Mouse (Mus musculus) regulatory T cell (primary cell): Measurements from ENCODE around the gene Lonrf2.

Source experiments
- in situ Hi-C: fragments of 300-600 bp; cut with MboI, MseI; formaldehyde crosslinking; loops from one replicate; pipeline ENCODE4 v1.15.1; 2025; ENCODE audit warnings: high pct_unique_total_duplicates

The Lonrf2 gene

DNA sequence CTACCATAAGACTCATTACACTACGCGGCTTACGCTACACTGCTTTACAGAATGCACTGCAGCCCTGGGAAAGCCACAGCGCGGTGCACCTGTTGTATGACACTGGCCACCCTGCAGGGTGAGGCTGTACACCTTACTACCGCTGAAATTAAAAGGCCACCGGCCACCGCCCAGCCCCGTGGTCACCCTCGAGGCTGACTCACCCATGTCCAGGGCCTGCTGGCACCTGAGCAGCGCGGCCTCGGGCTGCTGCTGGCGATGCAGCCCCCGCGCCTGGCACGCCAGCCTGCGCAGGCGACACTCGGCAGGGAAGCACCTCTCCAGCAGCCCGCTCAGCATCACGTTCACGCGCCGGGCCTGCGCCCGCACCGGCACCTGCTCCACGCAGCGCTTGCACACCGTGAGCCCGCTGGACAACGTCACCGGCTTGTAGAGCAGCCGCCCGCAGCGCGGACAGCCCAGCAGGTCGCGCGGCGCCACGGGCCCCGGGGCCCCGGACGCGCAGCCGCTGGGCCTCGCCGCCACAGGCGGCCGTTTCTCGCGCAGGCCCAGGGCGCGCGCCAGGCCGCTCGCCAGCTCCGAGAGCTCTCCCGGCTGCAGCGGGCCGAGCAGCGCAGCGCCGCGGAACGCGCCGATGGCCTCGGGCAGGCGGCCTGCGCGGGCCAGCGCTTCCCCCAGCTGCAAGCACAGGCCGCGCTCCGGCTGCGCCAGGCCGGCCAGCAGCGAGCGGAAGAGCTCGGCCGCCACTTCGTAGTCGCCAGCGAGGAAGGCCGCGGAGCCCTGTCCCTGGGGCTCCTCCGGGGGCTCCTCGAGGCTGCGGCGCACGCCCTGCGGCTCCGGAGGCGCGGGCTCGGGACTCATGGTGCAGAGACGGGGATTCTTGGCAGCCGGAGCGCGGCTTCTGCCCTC is 689 bp downstream of the Lonrf2 start:
- in situ Hi-C loops = no loop called here

DNA sequence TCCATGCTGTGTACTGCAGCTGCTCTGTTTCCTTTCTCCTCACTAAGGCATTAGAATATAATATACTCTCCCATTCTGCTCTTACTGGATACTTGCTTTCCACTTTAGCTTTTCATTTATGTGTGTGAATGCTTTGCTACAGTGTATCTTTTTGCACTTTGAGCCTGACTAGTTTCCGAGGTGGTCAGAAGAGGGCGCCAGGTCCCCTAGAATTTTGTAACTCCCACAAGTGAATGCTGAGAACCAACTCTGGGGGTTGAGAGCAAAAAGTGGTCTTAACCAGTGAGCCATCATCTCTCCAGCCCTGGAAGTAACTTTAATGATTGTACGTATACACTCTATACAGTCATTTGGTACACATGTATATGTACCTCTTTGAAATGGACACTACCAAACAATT is 1.6 kb downstream of the Lonrf2 start:
- in situ Hi-C loops = no loop called here

DNA sequence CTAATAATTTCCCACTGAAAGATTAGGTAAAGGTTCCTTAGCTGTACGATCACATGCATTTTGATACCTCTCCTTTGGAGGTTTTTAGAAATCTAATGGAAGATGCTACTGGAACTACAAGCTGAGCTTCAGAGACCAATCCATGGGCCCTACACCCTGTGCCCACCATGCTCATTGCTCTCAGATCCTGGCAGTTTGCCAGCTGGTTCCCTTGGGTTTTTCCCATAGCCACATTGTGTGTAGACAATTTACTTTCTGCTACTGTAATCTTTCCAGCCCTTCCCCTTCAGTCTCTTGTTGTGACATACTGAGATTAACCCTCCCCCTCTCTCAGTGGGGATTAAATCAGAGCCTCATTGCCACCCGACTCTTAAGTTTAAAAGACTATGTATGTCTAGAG is 11.6 kb downstream of the Lonrf2 start:
- in situ Hi-C loops = no loop called here

DNA sequence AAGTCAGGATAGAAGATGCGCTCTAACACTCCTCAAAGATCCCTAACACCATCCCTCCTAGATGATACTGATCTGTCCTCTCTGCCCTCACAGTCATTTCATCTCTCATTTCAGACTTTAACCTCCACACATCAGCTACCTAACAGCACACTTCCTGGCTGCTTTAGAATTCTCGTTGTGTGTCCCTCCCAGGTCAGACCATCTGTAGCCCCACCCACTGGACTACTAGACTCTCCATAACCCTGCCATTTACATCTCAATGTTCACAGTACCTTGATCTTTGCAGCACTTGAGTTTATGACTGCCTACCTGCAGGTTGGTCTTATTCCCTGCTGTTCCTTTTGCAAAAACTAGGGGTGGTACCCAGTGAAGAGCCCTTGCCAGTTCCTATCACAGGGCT is 12.7 kb downstream of the Lonrf2 start:
- in situ Hi-C loops = no loop called here

DNA sequence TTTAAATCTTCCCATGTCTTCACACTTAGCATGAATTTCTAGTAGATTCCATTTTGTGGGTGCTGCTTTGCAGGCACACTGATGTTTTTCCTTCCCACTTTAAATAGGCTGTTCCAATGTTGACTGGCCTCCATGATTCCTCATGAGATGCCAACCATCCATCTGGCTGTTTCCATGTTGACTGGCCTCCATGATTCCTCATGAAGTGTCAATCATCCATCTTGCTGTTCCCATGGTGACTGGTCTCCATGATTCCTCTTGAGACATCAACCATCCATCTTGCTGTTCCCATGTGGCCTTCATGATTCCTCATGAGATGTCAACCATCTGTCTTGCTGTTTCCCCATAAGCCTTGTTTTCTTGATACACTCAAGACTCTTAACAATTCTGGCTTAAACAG is 16.8 kb downstream of the Lonrf2 start:
- in situ Hi-C loops = no loop called here

DNA sequence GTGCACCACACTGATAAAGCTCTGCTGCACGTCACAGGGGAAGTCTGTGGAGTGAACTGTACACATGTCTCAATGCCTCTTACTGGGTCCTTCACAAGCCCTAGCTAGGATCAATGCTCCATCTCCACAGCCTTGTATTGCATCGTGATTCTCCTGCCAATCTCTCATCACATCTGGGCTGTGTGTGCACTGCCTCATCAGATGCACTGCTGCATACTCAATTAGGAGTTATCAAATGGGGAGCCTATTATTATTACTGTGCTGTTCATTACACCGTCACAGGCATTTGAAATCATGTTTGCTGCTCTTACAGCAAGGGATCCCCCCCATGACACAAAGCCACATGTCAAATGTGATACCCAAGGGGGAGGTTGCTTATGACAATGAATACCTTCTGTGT is 18.8 kb downstream of the Lonrf2 start:
- in situ Hi-C loops = no loop called here

DNA sequence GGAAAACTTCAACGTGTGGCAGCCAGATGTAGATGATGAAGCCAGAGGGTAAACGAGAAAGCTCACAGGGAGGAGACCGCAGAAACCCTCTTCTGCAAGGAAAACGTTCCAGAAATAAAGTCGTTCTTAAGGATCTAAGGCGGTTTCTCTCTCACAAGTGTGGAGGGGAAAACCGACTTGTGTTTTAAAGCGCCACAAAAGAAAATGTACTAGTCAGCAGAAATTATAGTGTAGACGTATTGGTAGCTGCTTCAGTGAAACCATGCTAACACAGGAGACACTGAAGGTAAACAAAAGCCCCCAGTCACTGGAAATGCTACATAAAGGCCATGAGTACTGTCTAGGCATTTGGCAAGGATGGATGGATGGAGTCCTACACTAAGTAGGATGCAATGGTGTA is 19.2 kb downstream of the Lonrf2 start:
- in situ Hi-C loops = no loop called here

DNA sequence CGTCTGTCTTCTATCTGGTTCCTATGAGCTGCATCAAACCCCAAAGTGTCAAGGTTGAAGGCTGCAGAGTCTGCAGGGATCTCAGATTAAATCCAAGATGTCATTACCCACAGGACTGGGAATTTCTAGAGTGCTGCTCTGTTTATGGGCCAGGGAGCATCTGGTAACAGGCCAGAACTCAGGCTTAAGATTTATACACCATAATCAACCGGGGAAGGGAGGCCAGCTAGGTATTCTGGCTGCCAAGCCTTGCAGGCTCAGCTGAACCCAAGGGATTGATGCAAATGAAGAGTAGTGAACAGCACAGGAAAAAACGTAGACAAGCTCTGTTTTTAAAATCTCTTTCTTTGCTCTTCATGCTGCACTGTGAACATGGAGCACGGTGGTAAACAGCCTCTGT is 20.2 kb downstream of the Lonrf2 start:
- in situ Hi-C loops = no loop called here

DNA sequence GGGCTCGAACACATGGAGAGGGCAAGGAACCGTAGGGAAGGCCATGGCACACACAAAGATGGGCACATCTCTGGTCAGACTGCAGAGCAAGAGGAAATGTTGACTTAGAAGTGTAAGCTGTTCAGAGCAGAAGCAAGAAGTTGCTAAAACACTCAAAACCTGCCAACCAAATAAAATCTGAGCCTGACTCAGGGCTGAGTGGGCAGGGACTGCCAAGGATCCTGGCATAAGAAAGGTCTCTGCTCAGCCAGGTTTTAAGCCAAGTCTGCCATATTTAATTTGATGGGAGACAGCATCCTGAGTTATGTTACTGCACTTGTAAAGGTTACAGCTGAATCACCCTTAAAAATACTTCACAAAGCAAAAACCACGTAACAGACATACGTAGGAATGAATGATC is 29.4 kb downstream of the Lonrf2 start:
- in situ Hi-C loops = no loop called here

DNA sequence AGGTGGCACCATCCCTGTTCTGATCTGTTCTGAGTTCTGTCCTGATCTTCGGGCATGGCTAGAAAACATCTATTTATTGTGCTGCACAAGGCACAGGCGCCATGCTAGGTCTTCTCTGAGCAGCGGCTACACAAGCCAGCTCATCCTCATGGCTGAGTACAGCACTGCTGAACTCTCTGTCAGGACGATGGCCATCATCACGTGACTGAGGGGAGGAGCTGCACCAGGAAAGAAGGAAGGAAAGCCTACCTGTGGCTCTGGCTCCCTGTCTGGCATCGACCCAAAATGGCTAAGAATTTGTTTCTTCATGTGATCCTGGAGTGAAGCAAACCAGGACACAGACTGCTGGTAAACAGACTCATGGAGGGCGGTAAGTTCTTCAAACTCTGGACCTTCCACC is 36.1 kb downstream of the Lonrf2 start:
- in situ Hi-C loops = no loop called here

DNA sequence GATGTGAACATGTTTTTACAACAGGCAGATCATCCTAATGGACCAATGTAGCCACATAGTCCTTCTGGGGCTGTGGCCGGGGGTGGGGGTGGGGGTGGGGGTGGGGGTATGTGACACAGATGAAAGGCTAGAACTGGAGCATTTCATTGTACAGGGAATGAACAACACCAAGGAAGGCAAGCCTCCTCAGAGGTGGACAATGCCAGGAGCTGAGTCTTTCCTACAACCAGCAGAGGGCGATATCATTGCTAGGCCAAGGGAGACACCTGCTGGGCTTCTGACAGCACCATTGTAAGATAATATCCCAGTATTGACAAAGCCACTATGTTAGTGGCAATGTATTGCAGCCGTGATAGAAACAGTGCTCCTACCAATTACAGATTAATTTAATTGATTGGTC is 37.2 kb downstream of the Lonrf2 start:
- in situ Hi-C loops = no loop called here

DNA sequence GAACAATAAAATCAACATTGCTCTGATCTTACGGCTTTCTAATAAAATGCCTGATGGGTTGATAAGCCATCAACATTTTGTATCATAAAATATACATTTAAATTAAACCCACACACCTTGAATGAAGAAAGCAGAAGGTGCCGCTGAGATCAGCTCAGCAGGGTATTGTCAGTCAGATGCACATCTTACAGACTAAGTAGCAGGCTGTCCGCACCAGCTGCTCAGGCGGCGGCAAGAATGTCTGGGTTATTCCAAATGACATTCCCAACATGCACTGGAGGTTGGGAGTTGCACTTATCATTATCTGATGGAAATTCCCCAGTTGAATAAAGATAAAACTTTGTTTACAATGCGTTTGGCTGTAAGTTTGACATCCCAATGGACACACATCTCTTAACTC is 39.6 kb downstream of the Lonrf2 start:
- in situ Hi-C loops = no loop called here

DNA sequence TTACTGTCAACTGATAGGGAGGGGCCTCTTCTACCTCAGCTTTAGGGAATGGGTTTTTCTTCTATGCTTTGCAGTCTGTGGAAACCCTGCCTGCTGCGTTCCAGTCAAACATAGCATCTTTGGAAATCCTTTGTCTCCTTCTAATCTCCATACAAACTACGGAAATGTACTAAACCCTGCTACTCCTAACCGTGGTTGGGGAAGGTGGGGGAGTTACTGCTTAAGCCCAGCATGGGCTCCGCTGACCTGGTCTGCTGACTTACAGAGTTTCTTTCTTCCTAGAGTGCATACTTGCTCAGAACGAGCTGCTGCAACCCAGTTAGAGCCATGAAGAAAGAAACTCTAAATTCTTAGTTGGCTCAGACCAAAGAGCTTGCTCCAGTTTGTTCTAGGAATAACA is 41.0 kb downstream of the Lonrf2 start:
- in situ Hi-C loops = no loop called here

DNA sequence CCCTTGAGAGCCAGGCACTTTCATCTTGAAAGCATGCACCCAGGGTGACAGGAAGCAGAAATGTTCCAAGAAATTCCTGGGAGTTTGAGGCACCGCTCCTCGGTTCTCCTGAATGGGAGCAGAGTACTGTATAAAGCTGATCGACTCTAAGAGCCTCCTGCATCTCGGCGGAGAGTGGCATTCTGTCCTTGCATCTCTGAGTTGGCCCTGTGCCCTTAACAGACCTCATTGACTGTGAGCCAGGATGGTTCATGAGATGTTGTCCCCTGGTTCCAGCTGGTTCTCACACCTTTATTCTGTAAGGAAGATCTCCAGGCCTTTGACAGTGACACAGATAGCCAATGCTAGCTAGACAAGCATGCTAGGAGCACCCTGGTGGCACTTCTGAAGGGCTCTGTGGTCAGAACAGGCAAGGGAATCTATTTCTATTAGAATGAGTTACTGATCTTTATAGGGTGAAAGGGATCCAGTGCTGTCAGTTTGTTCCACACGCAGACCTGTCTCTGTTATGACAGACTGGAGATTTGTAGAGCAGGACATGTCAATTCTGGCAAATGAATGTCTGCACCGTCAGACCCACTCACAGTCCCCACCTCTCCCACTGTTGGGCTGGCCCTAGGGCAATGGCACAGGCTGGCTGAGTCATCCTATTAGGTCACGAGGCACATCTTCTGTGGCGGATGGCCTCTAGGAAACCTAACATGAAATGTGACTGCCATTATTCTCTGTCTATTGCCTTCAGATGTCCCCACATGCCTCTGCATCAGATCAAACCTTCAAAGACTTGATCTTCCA is 45.3 kb downstream of the Lonrf2 start:
- in situ Hi-C loops = no loop called here

DNA sequence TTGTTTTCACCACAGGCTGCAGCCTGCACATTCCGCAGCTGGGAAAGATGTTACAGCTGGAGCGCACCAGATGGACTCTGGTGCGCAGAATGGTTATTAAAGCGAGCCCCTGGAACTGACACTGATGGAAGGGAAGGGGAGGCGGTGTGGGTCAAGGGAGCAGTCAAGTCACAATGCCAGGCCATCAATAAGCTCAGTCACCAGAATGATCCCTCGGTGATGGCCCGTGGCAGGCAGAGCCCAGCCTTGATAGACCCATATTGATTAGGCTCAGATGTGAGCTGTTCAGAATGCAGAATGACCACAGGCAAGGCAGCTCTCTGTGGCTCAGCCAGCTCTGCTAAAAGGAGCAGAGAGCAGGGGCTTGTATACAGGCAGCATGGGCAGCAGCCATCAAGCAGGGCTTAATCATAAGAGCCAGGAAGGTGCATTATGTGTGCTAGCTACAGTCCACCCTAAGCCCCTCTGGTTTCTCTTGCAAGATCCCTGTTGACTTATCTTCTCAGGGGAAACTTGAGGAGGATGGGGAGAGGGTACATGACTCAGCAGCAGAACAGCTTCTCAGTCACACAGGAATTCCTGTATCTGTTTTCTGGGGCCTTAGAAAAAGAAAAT is 46.4 kb downstream of the Lonrf2 start:
- in situ Hi-C loops = loop anchor here (5.0 to 10.0 kb wide), 3 partner anchors 68 to 603 kb away; no protein-coding TSS in a partner anchor

DNA sequence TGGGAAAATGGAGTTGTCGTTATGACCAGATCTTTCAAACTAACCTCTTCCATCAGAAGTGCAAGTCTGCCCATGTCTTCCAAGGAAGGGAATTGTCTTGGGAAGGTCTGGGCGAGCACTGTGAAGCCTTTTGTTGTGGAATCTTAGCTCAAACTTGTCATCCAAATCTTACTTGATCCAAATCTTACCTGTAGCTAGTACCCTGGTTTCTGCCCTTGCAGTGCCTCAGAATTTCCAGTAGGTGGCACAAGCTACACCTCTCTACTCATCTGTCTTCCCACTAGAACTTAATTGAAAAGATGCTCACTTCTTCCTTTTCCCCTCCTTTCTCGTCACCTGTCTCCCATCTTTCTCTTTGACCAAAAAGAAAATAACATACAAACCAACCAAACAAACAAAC is 47.6 kb downstream of the Lonrf2 start:
- in situ Hi-C loops = loop anchor here (5.0 to 10.0 kb wide), 3 partner anchors 67 to 602 kb away; no protein-coding TSS in a partner anchor

DNA sequence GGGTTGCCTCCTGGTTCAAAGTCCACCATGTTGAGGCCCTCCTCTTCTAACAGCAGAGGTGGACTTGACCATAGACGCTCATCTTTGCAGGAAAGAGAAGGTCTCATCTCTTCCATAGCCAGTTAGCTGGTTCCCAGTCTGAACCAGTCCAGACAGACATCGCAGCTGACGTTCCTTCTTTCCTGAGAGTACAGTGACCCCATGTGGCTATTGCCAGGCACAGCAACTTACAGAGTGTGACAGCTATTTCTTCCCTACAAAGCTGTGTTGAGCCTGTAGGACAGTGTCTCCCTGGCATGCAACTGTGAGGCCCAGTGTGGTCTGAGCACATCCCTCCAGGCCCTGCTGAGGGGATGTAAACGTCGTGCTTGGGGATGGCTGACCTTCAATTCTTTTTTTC is 49.1 kb downstream of the Lonrf2 start:
- in situ Hi-C loops = loop anchor here (5.0 to 10.0 kb wide), 3 partner anchors 65 to 600 kb away; no protein-coding TSS in a partner anchor

DNA sequence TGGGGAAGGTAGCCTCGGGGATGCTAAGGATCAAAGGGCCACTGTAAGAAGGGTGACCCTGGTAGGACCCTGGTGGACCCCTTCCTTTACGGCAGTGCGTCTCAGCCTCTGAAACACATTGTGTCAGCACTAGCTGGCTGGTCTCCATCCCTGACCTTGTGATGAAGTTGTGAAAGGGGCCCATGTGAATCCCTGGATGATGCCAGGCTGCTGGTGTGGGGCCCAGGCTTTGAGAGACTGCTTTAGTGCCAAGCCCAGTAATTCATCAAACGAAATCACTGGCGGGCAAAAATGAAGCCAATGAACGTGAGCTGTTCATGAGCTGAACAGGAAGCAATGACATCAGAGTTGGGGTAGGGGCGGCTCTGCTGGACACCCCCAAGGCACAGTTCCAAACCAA is 50.2 kb downstream of the Lonrf2 start:
- in situ Hi-C loops = loop anchor here (5.0 to 10.0 kb wide), 3 partner anchors 64 to 599 kb away; no protein-coding TSS in a partner anchor

DNA sequence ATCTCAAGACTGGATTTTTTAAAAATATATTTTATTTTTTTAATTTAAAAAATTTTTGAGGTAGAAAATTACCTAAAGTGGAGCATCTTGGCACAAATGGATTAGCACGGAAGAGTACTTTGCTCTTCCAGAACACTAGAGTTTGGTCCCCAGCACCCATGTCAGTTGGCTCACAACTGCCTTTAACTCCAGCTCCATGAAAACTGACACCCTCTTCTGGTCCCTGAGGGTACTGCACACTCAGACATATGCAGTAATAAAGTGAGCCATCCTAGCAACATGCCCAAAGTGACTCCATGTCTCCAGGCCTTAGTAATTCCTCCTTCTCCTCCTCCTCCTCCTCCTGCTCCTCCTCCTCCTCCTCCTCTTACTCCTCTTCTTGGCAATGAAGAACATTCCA is 58.2 kb downstream of the Lonrf2 start:
- in situ Hi-C loops = no loop called here

DNA sequence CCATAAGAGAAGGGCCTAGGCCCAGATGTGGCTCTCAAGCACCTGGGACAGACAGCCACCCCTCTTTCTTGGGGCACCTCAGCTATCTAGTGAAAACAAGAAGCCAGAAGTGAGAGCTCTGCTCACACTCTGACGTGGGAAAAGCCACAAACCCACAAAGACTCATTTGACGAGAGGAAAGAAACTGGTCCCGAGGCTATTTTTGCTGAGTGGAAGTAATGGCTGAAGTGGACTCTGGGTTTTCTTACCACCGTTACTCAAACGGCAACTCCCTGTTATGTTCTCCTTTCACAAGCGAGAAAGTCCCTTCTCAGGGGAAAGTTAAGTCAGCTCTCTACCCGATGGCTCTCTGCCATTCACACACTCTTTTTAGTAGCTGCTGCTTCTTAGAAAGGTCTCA is 59.0 kb downstream of the Lonrf2 start:
- in situ Hi-C loops = no loop called here

DNA sequence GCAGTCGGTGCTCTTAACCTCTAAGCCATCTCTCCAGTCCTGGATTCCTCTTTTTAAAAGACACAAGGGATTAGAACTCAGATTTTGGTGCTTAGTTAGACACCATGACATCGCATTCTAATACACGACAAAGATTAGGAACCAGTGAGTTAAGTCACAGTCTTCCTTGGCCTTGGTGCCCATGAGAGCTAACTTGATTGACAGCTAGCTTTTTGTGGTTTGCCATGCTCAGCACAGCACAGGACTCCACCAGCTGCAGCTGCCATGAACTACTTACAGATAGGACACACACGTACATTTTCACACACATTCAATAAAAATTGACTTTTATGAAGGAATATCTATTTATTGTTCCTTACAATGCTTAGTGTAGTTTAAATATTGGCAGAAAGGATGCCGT is 60.8 kb downstream of the Lonrf2 start:
- in situ Hi-C loops = no loop called here

DNA sequence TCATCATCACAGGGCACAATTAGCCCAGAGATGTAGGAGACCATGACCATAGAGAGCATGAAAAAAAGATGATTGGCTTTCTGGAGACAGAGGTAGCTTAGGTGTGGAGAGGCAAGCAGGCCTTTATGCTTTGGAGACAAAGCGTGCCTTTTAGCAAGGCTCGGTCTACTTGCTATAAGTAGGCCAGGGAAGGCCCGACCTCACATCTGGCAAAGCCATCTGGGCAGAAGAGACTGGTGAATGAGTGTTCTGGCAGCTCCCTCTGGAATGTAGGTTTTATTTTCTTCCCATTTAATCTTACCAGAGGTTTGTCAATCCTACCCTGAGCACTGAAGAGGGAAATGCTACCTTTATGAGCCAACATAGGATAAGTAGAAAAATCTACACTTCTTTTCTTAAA is 65.8 kb downstream of the Lonrf2 start:
- in situ Hi-C loops = no loop called here
